Mouse (Mus musculus) MEL (cell line): ENCODE measurements around the gene Rasgrp3.

Experiments used
- CTCF ChIP-seq, 3 experiments: IDR thresholded peaks in 2 of 3; conservative IDR thresholded peaks in 1 of 3; 2 replicates each; pipeline ENCODE4 v1.5.1; 2011 to 2012; ENCODE audit warnings: low read length in 3 of 3, low read depth in 2 of 3, mild to moderate bottlenecking in 2 of 3, improper control_type of control experiment in 1 of 3, inconsistent platforms in 1 of 3, mixed read lengths in 1 of 3, moderate library complexity in 1 of 3; ENCODE audit not compliant: control insufficient read depth in 1 of 3, insufficient read depth in 1 of 3, poor library complexity in 1 of 3, severe bottlenecking in 1 of 3
- TAL1 ChIP-seq: IDR thresholded peaks from 2 replicates; pipeline ENCODE4 v1.6.1; 2012; ENCODE audit warnings: mild to moderate bottlenecking, inconsistent platforms, low read length, moderate library complexity, mixed read lengths
- USF2 ChIP-seq, 2 experiments: IDR thresholded peaks; 2 replicates each; pipeline ENCODE4 v1.6.1; 2011 to 2012; ENCODE audit warnings: improper control_type of control experiment in 2 of 2, low read length in 2 of 2, borderline replicate concordance in 1 of 2, inconsistent platforms in 1 of 2, low read depth in 1 of 2, mild to moderate bottlenecking in 1 of 2; ENCODE audit not compliant: insufficient read depth in 1 of 2

- TF ChIP-seq USF2 (IDR thresholded peaks at IDR 0.05; ENCODE audit: borderline replicate concordance in 1 of 2, insufficient read depth in 1 of 2, low read depth in 1 of 2, low read length in 2 of 2), result no peak
- TF ChIP-seq CTCF (IDR thresholded peaks at IDR 0.05 in 2 of 3, conservative IDR thresholded peaks at IDR 0.05 in 1 of 3; ENCODE audit: control insufficient read depth in 1 of 3, insufficient read depth in 1 of 3, low read depth in 2 of 3, low read length in 3 of 3, poor library complexity in 1 of 3, severe bottlenecking in 1 of 3), result no peak
- no peak for TF ChIP-seq TAL1
These were observed 121.3 kb downstream of the Rasgrp3 start for GRCm38 (mm10) chr17:75557031-75557430.
